Mouse (Mus musculus): ENCODE data around the gene Myh2. TPM values are rescaled to one million over a fixed set of nuclear protein-coding genes. Genes with fewer than 3 reads are reported as not detected.

Myh2 gene
- total RNA-seq, 1 experiment from 2014 or later, result not detected

GRCm38 (mm10) chr11:67148286-67149012, 22.4 kb upstream of the Myh2 start:
- ATAC-seq (replicated peaks in 1 of 2; ENCODE audit: insufficient read depth in 1 of 2, low FRiP score in 2 of 2, low TSS enrichment in 1 of 2, low read depth in 1 of 2, poor library complexity in 2 of 2, severe bottlenecking in 2 of 2), result no peak

GRCm38 (mm10) chr11:67150237-67150636, 20.6 kb upstream of the Myh2 start:
- no peak for ATAC-seq (replicated peaks in 1 of 2; ENCODE audit: insufficient read depth in 1 of 2, low FRiP score in 2 of 2, low TSS enrichment in 1 of 2, low read depth in 1 of 2, poor library complexity in 2 of 2, severe bottlenecking in 2 of 2)

- ATAC-seq (replicated peaks in 1 of 2; ENCODE audit: insufficient read depth in 1 of 2, low FRiP score in 2 of 2, low TSS enrichment in 1 of 2, low read depth in 1 of 2, poor library complexity in 2 of 2, severe bottlenecking in 2 of 2), result no peak
These were observed 19.7 kb upstream of the Myh2 start for GRCm38 (mm10) chr11:67151159-67151558.

GRCm38 (mm10) chr11:67151651-67152630, 18.9 kb upstream of the Myh2 start:
- ATAC-seq (replicated peaks in 1 of 2; ENCODE audit: insufficient read depth in 1 of 2, low FRiP score in 2 of 2, low TSS enrichment in 1 of 2, low read depth in 1 of 2, poor library complexity in 2 of 2, severe bottlenecking in 2 of 2), result no peak

GRCm38 (mm10) chr11:67153123-67153522, 17.7 kb upstream of the Myh2 start:
- ATAC-seq (replicated peaks in 1 of 2; ENCODE audit: insufficient read depth in 1 of 2, low FRiP score in 2 of 2, low TSS enrichment in 1 of 2, low read depth in 1 of 2, poor library complexity in 2 of 2, severe bottlenecking in 2 of 2), result no peak

- no peak for ATAC-seq (replicated peaks in 1 of 2; ENCODE audit: insufficient read depth in 1 of 2, low FRiP score in 2 of 2, low TSS enrichment in 1 of 2, low read depth in 1 of 2, poor library complexity in 2 of 2, severe bottlenecking in 2 of 2)
These were observed 17.0 kb upstream of the Myh2 start for GRCm38 (mm10) chr11:67153843-67154242.

- no peak for ATAC-seq (replicated peaks in 1 of 2; ENCODE audit: insufficient read depth in 1 of 2, low FRiP score in 2 of 2, low TSS enrichment in 1 of 2, low read depth in 1 of 2, poor library complexity in 2 of 2, severe bottlenecking in 2 of 2)
These were observed 15.2 kb upstream of the Myh2 start for GRCm38 (mm10) chr11:67155650-67156049.

GRCm38 (mm10) chr11:67160131-67160530, 10.7 kb upstream of the Myh2 start:
- ATAC-seq (replicated peaks in 1 of 2; ENCODE audit: insufficient read depth in 1 of 2, low FRiP score in 2 of 2, low TSS enrichment in 1 of 2, low read depth in 1 of 2, poor library complexity in 2 of 2, severe bottlenecking in 2 of 2), result no peak

- no peak for ATAC-seq (replicated peaks in 1 of 2; ENCODE audit: insufficient read depth in 1 of 2, low FRiP score in 2 of 2, low TSS enrichment in 1 of 2, low read depth in 1 of 2, poor library complexity in 2 of 2, severe bottlenecking in 2 of 2)
These were observed 7.1 kb upstream of the Myh2 start for GRCm38 (mm10) chr11:67163701-67164100.

- no peak for ATAC-seq (replicated peaks in 1 of 2; ENCODE audit: insufficient read depth in 1 of 2, low FRiP score in 2 of 2, low TSS enrichment in 1 of 2, low read depth in 1 of 2, poor library complexity in 2 of 2, severe bottlenecking in 2 of 2)
These were observed 6.0 kb upstream of the Myh2 start for GRCm38 (mm10) chr11:67164851-67165250.

GRCm38 (mm10) chr11:67169301-67169700, 1.5 kb upstream of the Myh2 start:
- no peak for ATAC-seq (replicated peaks in 1 of 2; ENCODE audit: insufficient read depth in 1 of 2, low FRiP score in 2 of 2, low TSS enrichment in 1 of 2, low read depth in 1 of 2, poor library complexity in 2 of 2, severe bottlenecking in 2 of 2)

GRCm38 (mm10) chr11:67172439-67172838, 1.6 kb downstream of the Myh2 start:
- ATAC-seq (replicated peaks in 1 of 2; ENCODE audit: insufficient read depth in 1 of 2, low FRiP score in 2 of 2, low TSS enrichment in 1 of 2, low read depth in 1 of 2, poor library complexity in 2 of 2, severe bottlenecking in 2 of 2), result no peak

GRCm38 (mm10) chr11:67176376-67176775, 5.5 kb downstream of the Myh2 start:
- no peak for ATAC-seq (replicated peaks in 1 of 2; ENCODE audit: insufficient read depth in 1 of 2, low FRiP score in 2 of 2, low TSS enrichment in 1 of 2, low read depth in 1 of 2, poor library complexity in 2 of 2, severe bottlenecking in 2 of 2)

- ATAC-seq (replicated peaks in 1 of 2; ENCODE audit: insufficient read depth in 1 of 2, low FRiP score in 2 of 2, low TSS enrichment in 1 of 2, low read depth in 1 of 2, poor library complexity in 2 of 2, severe bottlenecking in 2 of 2), result no peak
These were observed 19.5 kb downstream of the Myh2 start for GRCm38 (mm10) chr11:67190316-67190715.

GRCm38 (mm10) chr11:67190814-67191213, 20.0 kb downstream of the Myh2 start:
- no peak for ATAC-seq (replicated peaks in 1 of 2; ENCODE audit: insufficient read depth in 1 of 2, low FRiP score in 2 of 2, low TSS enrichment in 1 of 2, low read depth in 1 of 2, poor library complexity in 2 of 2, severe bottlenecking in 2 of 2)

GRCm38 (mm10) chr11:67191496-67191895, 20.7 kb downstream of the Myh2 start:
- ATAC-seq (replicated peaks in 1 of 2; ENCODE audit: insufficient read depth in 1 of 2, low FRiP score in 2 of 2, low TSS enrichment in 1 of 2, low read depth in 1 of 2, poor library complexity in 2 of 2, severe bottlenecking in 2 of 2), result no peak

GRCm38 (mm10) chr11:67199321-67199720, 28.5 kb downstream of the Myh2 start:
- ATAC-seq (replicated peaks in 1 of 2; ENCODE audit: insufficient read depth in 1 of 2, low FRiP score in 2 of 2, low TSS enrichment in 1 of 2, low read depth in 1 of 2, poor library complexity in 2 of 2, severe bottlenecking in 2 of 2), result no peak

GRCm38 (mm10) chr11:67199752-67200151, 28.9 kb downstream of the Myh2 start, which contains the start of gene Myh1:
Myh1 (plus strand) TSS chr11:67200052.
- no peak for ATAC-seq (replicated peaks in 1 of 2; ENCODE audit: insufficient read depth in 1 of 2, low FRiP score in 2 of 2, low TSS enrichment in 1 of 2, low read depth in 1 of 2, poor library complexity in 2 of 2, severe bottlenecking in 2 of 2)

All from hematopoietic stem cell, adult 5-6 weeks (primary cell).